Mouse (Mus musculus) thymus, postnatal 14 days (tissue): ENCODE measurements at regions not wholly inside any gene's neighbourhood (a gene's known extent, or its start where the extent isn't known, plus 50 kb on each side); places are given as distances from the start of the nearest gene placed in this dataset.

Experiments
- DNase-seq: peaks from one replicate; pipeline ENCODE4 v3.0.0; 2021

GRCm38 (mm10) chr1:177670576-177670975 lies 59.0 kb upstream of the 1700016C15Rik start:
- no peak for DNase-seq

DNA sequence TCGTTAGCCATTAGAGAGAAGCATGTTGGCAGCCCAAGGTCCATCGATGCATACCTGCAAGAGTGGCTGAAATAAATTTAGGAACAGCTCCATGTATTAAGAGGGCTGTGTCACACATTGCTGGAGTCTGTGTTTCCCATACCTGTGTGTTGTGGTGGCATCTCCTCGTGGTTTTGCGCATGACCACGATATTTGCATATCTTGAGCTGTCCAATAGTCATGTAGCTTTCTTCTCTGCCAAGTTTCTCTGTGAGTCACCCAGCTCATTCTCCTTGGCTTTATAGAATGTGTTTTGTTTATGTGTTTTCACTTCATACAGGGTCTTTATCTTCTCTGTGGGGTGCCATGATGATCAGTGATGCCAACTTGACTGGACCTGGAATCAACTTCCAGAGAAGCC lies 53.0 kb upstream of the 1700016C15Rik start:
- DNase-seq: peak; percentile 20

- DNase-seq: no peak
These were observed 50.8 kb upstream of the 1700016C15Rik start for GRCm38 (mm10) chr1:177678832-177679231.
